Mouse (Mus musculus): ENCODE measurements around the gene Prdm1. TPM values are rescaled to one million over a fixed set of nuclear protein-coding genes. Genes with fewer than 3 reads are reported as not detected.

The Prdm1 gene
- polyA plus RNA-seq, 1 experiment, result 8.3 TPM

- Histone ChIP-seq H3K4me3 (ENCODE audit: low read depth, low read length) (no peak overlapping the region), H3K27me3 (ENCODE audit: control insufficient read depth, insufficient read depth, low read length) (no peaks in the 10 kb centered on the region), H3K4me1 (ENCODE audit: control insufficient read depth, insufficient read depth, insufficient read length, low read length) (peaks cover 7% of the 10 kb centered on the region; the same call in 1 of the 2 replicates), H3K27ac (ENCODE audit: insufficient read depth, low read depth, low read length) (no peak overlapping the region), H3K36me3 (ENCODE audit: control insufficient read depth, insufficient read depth, low read length) (no peaks in the 10 kb centered on the region)
- no peak for TF ChIP-seq CTCF (IDR thresholded peaks at IDR 0.05; ENCODE audit: extremely low read depth, insufficient read length, insufficient replicate concordance, low read depth, low read length)
- no peak for TF ChIP-seq POLR2A (IDR thresholded peaks at IDR 0.05; ENCODE audit: low read depth, low read length)
- 40% methylated on average over 5 of the region's 5 CpGs for WGBS
Observed at GRCm38 (mm10) chr10:44478091-44478490, 50.2 kb downstream of the Prdm1 start.

DNA sequence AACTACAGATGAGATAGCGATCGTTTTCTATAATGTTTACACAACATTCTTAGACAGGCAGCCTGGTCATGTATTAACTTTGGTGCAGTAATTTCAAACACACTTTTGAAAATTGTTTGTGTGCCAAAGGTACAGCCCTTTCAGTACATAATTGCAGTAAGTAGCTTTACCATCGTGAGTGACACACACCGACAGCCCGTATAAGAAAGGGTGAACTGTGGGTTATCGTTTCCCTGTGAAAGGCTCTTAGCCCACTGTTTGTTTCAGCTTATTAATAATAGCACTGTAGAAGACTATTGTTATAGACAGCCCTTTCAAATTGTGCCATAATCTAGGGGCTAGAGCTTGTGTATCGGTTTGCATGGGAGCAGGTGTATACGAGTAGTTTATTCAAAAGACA is 51.1 kb downstream of the Prdm1 start:
- H3K36me3 ChIP-seq (ENCODE audit: control insufficient read depth, insufficient read depth, low read length), result no peaks in the 10 kb centered on the region
- no peak overlapping the region for H3K4me3 ChIP-seq (ENCODE audit: low read depth, low read length)
- 27% methylated on average over 8 of the region's 8 CpGs for WGBS
- H3K27me3 ChIP-seq (ENCODE audit: control insufficient read depth, insufficient read depth, low read length), result no peaks in the 10 kb centered on the region
- H3K27ac ChIP-seq (ENCODE audit: insufficient read depth, low read depth, low read length), result no peak overlapping the region
- TF ChIP-seq POLR2A (IDR thresholded peaks at IDR 0.05; ENCODE audit: low read depth, low read length), result no peak
- no peak for TF ChIP-seq CTCF (IDR thresholded peaks at IDR 0.05; ENCODE audit: extremely low read depth, insufficient read length, insufficient replicate concordance, low read depth, low read length)
- peaks cover 7% of the 10 kb centered on the region; the same call in 1 of the 2 replicates for H3K4me1 ChIP-seq (ENCODE audit: control insufficient read depth, insufficient read depth, insufficient read length, low read length)

- 36% methylated on average over 13 of the region's 13 CpGs for WGBS
- Histone ChIP-seq H3K36me3 (ENCODE audit: control insufficient read depth, insufficient read depth, low read length) (no peaks in the 10 kb centered on the region), H3K27me3 (ENCODE audit: control insufficient read depth, insufficient read depth, low read length) (no peaks in the 10 kb centered on the region; the same call in 1 of the 2 replicates), H3K27ac (ENCODE audit: insufficient read depth, low read depth, low read length) (no peak overlapping the region), H3K4me1 (ENCODE audit: control insufficient read depth, insufficient read depth, insufficient read length, low read length) (peaks cover 6% of the 10 kb centered on the region; the same call in 1 of the 2 replicates), H3K4me3 (ENCODE audit: low read depth, low read length) (no peak overlapping the region)
- TF ChIP-seq CTCF (IDR thresholded peaks at IDR 0.05; ENCODE audit: extremely low read depth, insufficient read length, insufficient replicate concordance, low read depth, low read length) (no peak), POLR2A (IDR thresholded peaks at IDR 0.05; ENCODE audit: low read depth, low read length) (no peak)
Observed at GRCm38 (mm10) chr10:44476523-44476922, 51.8 kb downstream of the Prdm1 start.

DNA sequence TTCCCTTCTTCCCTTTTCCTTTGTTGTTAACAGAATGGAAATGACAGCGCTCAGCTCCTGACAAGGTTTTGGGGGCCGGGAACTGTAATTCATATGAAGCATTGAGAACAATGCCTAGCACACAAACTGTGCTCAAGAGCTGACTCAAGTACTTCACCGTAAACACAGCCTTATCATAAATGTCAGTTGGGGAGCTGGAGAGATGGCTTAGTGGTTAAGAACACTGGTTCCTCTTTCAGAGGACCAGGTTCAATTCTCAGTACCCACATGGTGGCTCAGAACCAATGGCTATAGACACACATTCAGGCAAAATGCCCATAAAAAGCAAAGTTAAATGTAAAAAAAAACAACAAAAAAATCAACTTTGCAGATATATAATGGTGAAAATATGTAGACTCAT is 52.9 kb downstream of the Prdm1 start:
- Histone ChIP-seq H3K27ac (ENCODE audit: insufficient read depth, low read depth, low read length) (no peak overlapping the region), H3K27me3 (ENCODE audit: control insufficient read depth, insufficient read depth, low read length) (no peaks in the 10 kb centered on the region; the same call in 1 of the 2 replicates), H3K4me3 (ENCODE audit: low read depth, low read length) (no peak overlapping the region), H3K4me1 (ENCODE audit: control insufficient read depth, insufficient read depth, insufficient read length, low read length) (no peaks in the 10 kb centered on the region; the same call in 1 of the 2 replicates), H3K36me3 (ENCODE audit: control insufficient read depth, insufficient read depth, low read length) (no peaks in the 10 kb centered on the region)
- TF ChIP-seq CTCF (IDR thresholded peaks at IDR 0.05; ENCODE audit: extremely low read depth, insufficient read length, insufficient replicate concordance, low read depth, low read length), result no peak
- no peak for TF ChIP-seq POLR2A (IDR thresholded peaks at IDR 0.05; ENCODE audit: low read depth, low read length)
- WGBS, result 83% methylated on average over 3 of the region's 3 CpGs

GRCm38 (mm10) chr10:44474256-44474655 is 54.0 kb downstream of the Prdm1 start:
- no peaks in the 10 kb centered on the region for H3K36me3 ChIP-seq (ENCODE audit: control insufficient read depth, insufficient read depth, low read length)
- no peaks in the 10 kb centered on the region; the same call in 1 of the 2 replicates for H3K4me1 ChIP-seq (ENCODE audit: control insufficient read depth, insufficient read depth, insufficient read length, low read length)
- no peak overlapping the region for H3K27ac ChIP-seq (ENCODE audit: insufficient read depth, low read depth, low read length)
- no peak overlapping the region for H3K4me3 ChIP-seq (ENCODE audit: low read depth, low read length)
- no peaks in the 10 kb centered on the region; the same call in 1 of the 2 replicates for H3K27me3 ChIP-seq (ENCODE audit: control insufficient read depth, insufficient read depth, low read length)
- TF ChIP-seq POLR2A (IDR thresholded peaks at IDR 0.05; ENCODE audit: low read depth, low read length) (no peak), CTCF (IDR thresholded peaks at IDR 0.05; ENCODE audit: extremely low read depth, insufficient read length, insufficient replicate concordance, low read depth, low read length) (no peak)
- WGBS, result 9% methylated on average over 10 of the region's 10 CpGs

DNA sequence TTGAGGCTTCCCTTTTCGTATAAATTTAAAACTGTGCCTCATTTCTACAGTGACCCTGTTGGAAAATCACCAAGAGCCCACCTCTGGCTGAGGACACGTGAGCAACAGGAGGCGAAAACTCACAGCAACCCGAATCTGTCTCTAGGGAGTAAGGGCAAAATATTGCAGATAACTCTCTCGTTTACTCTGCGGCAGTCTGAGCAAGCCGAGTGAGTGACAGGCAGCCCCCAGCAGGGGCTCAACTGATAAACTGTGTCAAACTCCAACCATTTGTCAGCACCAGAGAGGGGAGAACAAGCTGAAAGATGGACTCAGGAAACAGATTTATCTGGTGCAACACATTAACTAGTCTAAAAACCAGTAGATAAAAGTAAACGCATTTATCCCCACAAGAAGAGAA is 62.7 kb downstream of the Prdm1 start:
- H3K27me3 ChIP-seq (ENCODE audit: control insufficient read depth, insufficient read depth, low read length), result no peaks in the 10 kb centered on the region
- WGBS, result 75% methylated on average over 8 of the region's 8 CpGs
- no peak overlapping the region for H3K27ac ChIP-seq (ENCODE audit: insufficient read depth, low read depth, low read length)
- no peak for TF ChIP-seq CTCF (IDR thresholded peaks at IDR 0.05; ENCODE audit: extremely low read depth, insufficient read length, insufficient replicate concordance, low read depth, low read length)
- no peak for TF ChIP-seq POLR2A (IDR thresholded peaks at IDR 0.05; ENCODE audit: low read depth, low read length)
- H3K4me1 ChIP-seq (ENCODE audit: control insufficient read depth, insufficient read depth, insufficient read length, low read length), result no peaks in the 10 kb centered on the region
- no peak overlapping the region for H3K4me3 ChIP-seq (ENCODE audit: low read depth, low read length)
- H3K36me3 ChIP-seq (ENCODE audit: control insufficient read depth, insufficient read depth, low read length), result no peaks in the 10 kb centered on the region

- Histone ChIP-seq H3K36me3 (ENCODE audit: control insufficient read depth, insufficient read depth, low read length) (no peaks in the 10 kb centered on the region), H3K27ac (ENCODE audit: insufficient read depth, low read depth, low read length) (no peak overlapping the region), H3K4me1 (ENCODE audit: control insufficient read depth, insufficient read depth, insufficient read length, low read length) (peaks cover under 1% of the 10 kb centered on the region; the same call in 1 of the 2 replicates), H3K4me3 (ENCODE audit: low read depth, low read length) (no peak overlapping the region), H3K27me3 (ENCODE audit: control insufficient read depth, insufficient read depth, low read length) (no peaks in the 10 kb centered on the region)
- WGBS, result 92% methylated on average over 5 of the region's 5 CpGs
- no peak for TF ChIP-seq POLR2A (IDR thresholded peaks at IDR 0.05; ENCODE audit: low read depth, low read length)
Observed at GRCm38 (mm10) chr10:44464563-44464962, 63.7 kb downstream of the Prdm1 start.

All from small intestine, adult 2 months (tissue).